Mouse (Mus musculus) T-helper 2 cell (primary cell): ENCODE measurements around the gene Gm609.

ENCODE experiments used
- in situ Hi-C: fragments of 300-600 bp; cut with MboI, MseI; formaldehyde crosslinking; loops from one replicate; pipeline ENCODE4 v1.15.1; 2025; ENCODE audit warnings: high pct_unique_total_duplicates

The Gm609 gene

DNA sequence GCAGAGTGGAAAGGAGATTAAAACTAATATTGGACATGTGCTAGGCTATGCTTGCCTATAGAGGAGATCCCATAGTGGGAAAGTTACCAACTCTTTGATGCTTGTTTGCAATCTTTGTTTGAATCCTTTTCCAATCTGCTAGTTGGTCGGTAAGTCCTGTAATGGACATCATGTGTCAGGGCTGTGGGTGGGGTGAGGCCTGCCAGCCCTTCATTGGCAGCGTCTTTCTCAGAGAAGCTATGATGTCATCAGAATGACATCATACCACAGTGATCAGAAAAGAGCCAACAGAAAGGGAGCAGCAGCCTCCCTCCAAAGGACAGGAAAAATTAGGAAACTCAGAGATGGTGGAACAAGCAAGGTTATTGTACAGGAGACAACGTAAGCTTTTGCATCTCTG, 93.4 kb downstream of the Gm609 start:
- in situ Hi-C loops = no loop called here

DNA sequence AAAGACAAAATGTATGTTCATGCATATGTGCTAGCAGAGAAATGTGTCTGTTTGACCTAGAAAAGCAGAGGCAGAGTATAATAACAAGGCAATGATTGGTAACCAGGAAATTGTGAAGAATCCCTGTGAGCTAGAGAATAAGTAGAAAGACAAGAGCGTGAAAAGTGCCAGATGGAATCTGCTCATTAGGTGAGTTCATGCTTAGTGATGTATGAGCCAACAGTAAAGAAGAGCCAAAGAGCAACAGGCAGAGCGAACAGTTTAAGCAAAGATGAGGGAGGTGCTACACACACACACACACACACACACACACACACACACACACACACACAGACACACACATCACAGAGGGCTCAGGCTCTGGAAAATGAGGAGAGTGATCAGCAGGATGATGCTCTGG, 95.3 kb downstream of the Gm609 start:
- in situ Hi-C loops = no loop called here

DNA sequence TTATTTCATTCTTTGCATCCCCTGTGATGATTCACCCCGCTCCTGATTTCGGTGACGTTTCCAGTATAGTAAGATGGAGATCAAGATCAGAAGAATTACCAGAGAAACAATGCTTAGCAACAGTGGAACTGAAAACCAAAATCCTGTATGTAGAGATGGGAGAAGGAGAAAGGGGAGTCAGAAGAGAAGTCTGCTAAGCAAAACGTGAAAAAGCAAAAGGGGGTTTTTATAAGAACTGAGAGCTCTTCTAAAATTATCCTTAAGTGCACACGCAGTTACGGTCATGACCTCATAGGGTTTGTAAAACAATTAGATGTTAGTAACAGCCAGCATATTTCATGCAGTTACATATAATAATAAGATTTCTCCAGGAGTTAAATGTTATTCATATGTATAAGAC, 100.5 kb downstream of the Gm609 start:
- in situ Hi-C loops = no loop called here

DNA sequence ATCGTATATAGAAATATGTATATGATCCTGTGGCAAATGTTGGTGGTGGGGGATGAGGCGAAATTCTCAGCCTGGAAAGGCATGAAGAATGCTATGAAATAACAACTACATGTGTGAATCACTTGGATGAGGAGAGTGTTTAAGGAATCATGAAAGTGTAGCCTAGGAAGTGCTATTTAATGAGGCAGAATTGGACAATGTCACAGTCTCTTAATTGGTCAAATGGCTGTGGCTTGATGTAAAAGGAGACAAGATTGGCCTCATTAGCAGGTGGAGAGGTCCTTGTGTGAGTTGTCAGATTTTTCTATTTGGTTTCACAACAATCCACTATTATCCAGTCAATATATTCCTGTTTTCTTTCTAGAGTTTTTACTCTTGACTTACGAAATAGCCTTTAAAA, 101.1 kb downstream of the Gm609 start:
- in situ Hi-C loops = no loop called here

DNA sequence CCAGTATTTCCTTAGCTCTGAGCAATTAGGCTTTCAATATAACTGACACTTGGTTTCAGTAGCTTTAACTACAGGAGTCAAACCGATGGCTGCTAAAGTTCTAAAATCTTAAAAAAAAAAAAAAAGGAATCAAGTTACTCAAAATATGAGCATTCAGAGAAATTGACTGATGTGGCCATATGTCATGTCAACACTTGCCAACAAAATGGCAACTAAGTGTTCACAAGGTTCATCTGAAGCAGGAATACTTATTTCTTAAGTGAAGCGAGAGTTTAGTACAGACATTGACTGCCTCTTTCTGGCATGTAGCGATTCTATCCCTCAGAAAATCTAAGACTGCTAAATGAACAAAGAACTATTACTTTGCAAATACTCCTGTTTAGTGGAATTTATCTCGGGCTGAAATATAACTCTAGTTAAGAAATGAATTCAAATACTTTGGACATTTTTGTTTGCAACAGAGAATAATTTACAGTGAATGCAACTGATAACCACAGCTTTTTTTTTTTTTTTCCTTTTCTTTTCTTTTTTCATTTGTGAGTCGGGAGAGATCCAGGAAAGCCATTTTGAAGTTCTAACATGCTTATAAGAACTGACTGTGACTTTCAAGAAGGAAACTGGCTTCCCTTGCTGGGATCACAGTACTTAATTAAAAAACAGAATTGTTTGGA, 102.3 kb downstream of the Gm609 start:
- in situ Hi-C loops = no loop called here

DNA sequence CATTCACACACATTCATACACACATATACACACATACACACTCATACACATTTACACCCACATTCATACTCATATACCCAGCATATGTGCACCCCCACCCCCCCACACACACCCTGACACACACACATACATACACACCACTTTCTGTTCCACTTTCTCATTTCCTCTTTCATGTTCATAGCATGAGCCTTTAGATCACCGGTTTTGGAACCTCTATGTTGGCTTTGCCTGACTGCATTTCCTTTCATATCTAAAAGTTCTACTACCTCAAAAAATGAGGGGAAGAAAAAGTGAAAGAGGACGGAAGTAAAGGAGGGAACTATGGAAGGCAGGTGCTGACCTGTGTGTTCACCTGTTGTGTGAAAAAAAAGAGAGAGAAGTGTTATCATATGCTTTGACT, 102.9 kb downstream of the Gm609 start:
- in situ Hi-C loops = no loop called here

DNA sequence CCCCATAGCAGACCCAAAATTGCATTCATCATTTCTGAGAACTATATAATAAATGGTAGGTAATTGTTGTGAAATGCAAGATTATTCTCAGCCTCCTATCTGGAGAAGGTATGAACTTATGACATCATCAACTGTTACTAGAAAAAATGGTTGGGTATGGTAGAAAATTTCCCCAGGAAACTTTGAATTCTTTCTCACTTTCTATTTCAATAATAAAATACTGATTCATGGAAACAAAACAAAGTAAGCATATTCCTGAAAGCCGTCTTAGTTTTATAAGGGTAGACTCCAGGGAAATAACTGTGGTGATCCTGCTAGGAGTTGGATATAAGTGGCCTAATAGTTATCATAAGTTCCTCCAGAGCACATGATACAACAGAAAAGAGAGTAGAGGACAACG, 103.7 kb downstream of the Gm609 start:
- in situ Hi-C loops = no loop called here

DNA sequence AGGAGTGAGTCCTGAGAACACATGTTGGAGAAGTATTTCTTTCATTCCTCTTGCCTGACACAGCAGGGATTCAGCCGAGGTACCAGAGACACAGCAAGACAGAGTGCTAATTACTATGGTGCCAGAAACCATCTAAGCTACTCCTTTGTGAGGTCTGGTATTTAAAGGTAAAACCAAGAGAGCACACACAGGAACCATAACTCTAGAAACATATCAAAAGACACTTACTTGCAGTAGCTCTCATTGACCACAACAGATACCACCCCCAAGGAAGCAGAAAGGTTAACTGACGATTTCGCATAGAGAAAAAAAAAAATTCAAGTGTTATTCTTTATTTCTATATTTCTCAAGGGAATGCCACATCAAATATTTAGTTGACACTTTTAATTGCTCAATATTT, 111.0 kb downstream of the Gm609 start:
- in situ Hi-C loops = no loop called here

DNA sequence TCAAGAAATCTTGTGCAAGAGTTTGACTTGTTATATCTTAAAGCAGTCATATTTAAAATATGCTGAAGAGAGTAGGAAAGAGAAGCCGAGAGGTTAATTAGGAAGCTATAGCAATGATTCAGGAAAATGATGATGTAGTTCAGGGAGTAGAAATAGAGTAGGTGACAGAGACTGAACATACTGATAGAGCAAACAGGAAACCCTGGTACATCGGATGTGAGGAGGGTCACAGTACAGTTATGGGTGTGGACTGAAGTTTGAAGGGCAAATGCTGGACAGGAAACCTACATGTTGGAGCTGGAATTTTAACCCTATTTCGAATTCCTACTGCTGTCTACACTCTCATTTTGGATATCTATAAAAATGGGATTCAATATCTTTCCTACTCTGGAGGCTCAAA, 113.8 kb downstream of the Gm609 start:
- in situ Hi-C loops = no loop called here

DNA sequence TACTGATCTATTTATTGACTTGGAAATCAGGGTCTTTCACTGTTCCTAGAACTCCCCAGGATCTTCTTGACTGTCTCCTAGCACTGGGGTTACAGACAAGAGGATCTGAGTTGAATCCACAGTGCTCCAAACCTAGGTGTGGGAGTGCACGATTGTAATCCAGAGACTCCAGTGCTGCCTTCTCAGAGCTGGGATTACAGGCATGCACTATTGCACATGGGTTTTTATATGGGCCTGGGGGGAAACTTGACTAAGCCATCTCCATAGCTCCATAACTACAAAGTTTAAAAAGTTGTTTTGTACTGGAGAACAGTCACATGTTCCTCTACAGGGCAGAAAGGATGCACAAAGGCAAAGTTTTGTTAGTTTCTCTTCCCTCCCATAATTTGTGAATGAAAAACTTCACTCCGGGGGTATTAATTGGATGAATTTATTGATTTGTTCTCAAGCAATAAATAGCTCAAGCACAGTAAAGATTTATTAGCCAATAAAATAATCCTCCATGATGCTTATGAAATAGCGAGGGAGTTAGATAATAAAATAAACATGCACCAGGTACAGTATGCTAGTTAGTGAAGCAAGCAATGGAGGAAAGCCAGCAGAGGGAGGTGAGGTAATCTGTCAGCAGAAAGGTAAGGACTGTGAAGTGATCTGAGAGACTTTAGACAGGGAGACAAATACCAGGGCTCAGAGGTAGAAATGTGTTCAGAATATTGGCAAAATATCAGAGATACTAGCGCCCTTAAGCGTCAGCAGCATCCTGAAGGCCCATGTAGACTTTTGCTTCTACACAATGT, 114.4 kb downstream of the Gm609 start:
- in situ Hi-C loops = no loop called here

DNA sequence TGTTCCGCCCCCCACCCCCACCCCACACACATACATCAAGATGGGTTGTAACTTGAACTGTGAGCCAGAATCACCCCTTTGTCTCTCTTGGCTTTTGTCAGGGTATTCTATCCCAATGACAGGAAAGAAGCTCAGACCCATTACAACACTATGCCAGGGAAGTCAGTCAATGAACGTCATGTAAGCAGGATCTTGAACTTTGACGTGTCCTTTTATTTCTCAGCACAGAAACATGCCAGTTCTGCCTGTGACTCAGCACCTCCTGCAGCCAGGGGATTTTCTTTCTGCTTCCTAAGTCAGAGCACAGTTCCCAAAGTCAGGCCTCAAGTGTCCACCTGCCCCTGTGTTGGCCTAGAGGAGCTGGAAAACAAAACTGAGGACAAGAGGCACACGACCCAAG, 115.4 kb downstream of the Gm609 start:
- in situ Hi-C loops = no loop called here

DNA sequence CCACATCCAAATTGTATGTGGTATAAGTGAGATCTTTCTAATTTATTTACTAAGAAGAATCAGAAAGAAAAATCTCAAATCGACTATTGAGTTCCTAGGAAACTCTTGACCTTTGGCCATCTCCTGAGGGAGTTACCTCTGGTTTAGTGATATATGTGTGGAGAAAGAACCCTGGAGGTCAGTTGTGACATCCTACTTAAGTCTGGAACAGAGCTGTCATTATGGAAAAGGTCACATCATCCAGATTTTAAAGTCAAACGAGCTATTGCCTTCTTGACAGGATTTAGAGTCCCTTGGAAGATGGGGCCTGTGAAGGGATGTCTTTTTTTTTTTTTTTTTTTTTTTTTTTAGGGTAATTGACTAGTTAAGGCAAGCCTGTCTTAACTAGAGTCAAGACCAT, 116.0 kb downstream of the Gm609 start:
- in situ Hi-C loops = no loop called here

DNA sequence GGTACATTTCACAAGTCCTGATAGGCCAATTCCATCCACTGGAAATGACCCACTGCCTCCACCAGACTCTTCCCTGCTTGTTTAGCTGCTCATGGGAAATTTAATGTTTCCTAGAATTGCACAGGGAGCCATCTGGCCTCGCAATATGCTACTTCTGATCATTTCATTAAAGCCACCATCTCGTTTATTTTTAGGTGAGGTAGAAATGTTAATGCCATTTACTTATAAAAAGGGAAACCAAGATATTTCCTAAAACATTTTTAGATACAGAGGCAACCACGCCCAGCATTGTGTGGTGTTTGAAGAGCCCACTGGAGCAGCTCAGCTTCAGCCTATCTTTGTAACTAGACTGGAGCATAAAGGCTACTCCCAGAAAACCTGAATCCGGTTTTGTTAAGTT, 116.5 kb downstream of the Gm609 start:
- in situ Hi-C loops = no loop called here

DNA sequence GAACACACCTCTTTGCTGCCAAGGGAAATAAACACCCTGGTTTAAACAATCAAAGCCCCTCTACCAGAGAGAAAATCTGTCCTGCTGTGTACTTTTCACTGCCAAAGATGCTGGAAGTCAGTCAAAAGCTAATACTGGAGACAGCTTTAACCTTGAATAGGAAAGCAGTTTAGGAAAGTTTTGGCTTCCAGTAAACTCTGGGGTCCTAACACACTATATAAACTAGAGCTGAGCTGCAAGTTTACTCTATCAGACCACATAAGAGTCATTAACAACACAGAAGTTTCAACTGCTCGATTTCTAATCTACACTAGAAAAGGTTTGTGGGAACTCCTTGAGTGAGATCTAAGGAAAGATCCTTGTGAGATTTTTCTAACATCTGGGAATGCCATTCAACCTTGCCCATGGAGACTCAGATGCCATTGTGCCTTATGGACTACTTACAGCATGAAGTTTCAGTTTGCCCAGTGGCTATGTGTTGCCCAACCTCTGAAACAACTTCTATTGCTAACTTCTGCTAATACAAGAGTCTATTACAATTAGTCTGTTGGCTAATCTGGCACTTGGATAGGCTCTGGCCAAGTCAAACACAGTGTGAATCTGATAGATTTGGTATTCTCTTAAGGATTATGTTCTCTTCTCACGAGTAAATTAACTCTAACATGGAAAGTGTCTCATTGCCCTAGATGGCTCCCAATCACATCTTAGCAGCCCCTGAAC, 117.1 kb downstream of the Gm609 start:
- in situ Hi-C loops = no loop called here

DNA sequence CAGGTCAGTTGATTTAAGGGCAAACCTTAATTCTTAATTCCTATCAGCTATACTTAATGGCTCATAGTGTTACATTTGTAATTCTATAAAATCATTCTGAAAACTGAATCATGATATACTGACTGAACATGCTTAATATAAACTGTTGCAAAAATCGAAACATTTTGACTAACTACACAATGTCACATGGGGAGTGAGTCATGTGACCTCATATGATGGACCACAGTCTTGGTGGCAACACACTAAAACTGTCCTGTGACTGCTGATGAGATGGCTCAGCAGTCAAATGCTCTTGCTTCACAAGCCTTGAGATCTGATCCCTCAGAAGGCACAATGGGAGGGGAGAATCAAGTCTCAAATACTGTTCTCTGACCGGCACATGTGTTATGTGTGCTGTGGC, 118.7 kb downstream of the Gm609 start:
- in situ Hi-C loops = no loop called here

DNA sequence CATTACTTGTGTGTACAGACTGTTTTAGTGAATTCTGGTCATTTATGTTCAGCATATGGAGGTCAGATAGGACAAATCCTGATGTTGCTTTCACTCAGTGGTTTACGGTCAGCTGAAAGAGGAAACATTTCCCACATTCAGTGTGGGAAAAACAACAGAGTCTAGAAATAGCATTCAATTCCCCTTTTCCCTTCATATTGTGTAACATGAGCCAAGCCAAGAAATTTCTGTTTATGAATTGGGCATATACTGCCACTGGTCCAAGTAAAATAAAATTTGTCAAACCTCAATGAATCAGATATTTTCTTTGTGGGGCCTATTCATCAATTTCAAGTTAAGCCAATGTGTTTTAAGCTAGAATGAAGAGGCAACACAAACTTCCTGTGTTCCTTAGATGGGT, 121.7 kb downstream of the Gm609 start:
- in situ Hi-C loops = no loop called here

DNA sequence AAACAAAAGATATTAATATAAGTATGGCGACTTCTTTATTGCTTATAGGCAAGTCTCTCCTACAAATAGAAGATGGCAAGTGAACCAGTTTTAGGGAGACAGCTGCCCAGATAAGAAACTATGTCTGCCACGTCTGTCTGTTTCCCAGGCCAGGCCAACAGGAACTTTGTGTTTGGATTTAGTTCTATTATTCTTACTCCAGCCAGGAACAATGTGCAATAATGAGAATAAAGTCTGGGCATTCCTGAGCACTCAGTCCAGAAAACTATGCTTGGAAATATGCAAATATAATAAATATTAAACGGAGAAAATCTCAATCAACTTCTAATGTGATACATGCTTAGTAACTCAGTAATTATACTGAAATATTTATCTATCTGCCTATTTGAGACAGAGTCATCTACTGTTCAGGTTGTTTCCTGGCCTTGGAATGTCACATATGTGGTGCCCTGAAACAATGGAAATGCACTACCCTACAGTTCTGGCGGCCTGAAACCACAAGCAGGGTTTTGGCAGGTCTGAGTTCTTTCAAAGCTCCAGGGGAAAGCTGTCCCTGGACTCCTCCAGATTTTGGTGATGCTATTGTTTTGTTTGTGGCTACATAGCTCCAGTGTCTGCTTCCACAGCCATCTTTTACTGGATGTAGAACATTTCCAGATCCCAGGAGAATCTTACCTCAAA, 123.3 kb downstream of the Gm609 start:
- in situ Hi-C loops = no loop called here

DNA sequence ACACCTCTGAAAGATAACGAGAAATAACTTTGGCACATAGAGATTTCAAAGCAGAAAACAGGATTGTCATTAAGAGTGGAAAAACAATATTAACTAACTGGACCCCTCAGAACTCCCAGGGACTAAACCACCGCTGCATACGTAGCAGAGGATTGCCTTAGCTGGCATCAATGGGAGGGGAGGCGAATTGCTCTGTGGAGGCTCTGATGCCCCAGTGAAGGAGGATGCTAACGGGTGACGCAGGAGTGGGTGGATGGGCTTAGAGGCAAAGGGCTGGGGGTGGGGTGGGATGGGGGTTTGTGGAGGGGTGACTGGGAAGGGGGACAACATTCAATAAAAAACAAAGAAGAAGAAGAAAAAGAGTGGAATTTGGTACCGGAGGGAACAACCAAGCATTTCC, 126.7 kb downstream of the Gm609 start:
- in situ Hi-C loops = no loop called here

DNA sequence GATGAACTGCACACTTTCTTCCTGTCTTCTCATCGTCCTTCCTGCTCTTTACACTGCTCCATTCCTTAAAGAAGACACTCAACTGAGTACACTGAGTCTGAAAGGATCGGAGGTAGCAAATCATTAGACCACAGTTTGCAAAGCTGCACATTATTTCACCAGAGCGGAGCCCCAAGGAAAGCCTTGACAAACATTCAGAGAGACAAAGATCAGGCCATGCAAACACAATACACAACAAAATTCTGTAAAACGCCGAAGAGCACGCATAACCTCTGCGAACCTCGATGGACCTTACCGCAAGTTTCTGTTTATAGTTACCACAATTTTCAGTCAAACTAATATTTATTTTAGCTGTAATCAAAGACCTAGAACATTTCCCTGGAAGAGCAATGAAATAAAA, 127.4 kb downstream of the Gm609 start:
- in situ Hi-C loops = no loop called here

DNA sequence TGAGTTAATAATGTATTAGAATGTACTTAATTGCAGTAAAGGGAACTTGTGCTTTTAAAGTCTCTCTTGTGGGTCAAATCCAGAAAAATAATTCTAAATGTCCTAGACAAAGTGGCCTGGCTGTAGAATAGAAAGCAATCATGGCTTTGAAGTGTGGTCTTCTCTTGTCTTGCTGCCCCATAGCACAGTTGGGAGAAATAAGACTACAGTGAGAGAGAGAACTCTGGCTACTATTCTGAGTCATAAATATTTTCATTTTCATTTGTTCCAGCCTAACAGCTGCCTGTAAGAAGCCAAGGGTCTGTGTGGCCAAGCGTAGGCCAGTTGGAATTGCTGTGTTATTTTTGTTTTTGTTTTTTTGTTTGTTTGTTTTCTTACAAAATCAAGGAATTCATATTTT, 128.1 kb downstream of the Gm609 start:
- in situ Hi-C loops = no loop called here

DNA sequence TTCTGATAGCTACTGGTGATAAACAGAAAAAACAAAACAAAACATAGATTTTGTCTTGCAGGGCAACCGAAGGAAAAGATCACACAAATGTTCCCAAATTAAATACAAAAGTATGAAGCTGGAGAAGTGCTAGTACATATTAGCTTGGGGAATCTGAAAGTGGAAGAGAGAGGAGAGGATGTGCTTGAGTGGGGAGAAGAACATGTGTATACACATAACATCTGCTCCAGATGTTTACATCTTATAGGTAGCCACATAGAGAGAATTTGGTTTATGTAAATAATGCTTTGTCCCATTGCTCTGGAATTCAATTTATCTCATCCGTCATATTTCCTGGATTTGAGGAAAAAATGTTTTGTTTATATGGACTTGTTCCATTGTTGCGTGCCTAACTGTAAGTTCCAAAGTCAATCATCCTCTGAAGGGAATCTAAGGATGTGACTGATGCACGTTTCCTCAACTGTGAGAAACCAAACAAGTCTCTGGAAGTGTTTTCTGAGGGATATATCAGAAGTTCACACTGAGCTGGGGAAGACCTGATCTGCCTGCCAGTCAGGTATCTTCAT, 129.2 kb downstream of the Gm609 start:
- in situ Hi-C loops = no loop called here
